Mouse (Mus musculus): ENCODE measurements around the gene Sema7a. TPM values are rescaled to one million over a fixed set of nuclear protein-coding genes. Genes with fewer than 3 reads are reported as not detected.

Gene Sema7a
- total RNA-seq, 2 experiments from 2014 or later: 7.5 to 22.3 TPM

GRCm38 (mm10) chr9:58011027-58011426, 71.1 kb downstream of the Sema7a start:
- DNase-seq: peak; percentile 78 to 82

- peak in 1 of 2 experiments; percentile 64 for DNase-seq
Observed at GRCm38 (mm10) chr9:58011552-58011951, 71.6 kb downstream of the Sema7a start.

Other genes starting within 250 kb of the Sema7a start
- 1 to 10 TPM; 8.5 to 9.9 TPM for gene Edc3, start 231.6 kb upstream of the Sema7a start, total RNA-seq (2021)
- 10 to 100 TPM; 60.4 to 72.2 TPM for gene Clk3, start 174.3 kb upstream of the Sema7a start, total RNA-seq (2021)
- gene Arid3b, start 103.3 kb upstream of the Sema7a start, total RNA-seq (2021): 1 to 10 TPM; 3.8 to 6.7 TPM
- 10 to 100 TPM; 68.5 to 87.0 TPM for gene Ubl7, start 29.1 kb upstream of the Sema7a start, total RNA-seq (2021)
- gene Cyp11a1, start 66.3 kb downstream of the Sema7a start, total RNA-seq (2021): 1,000 to 10,000 TPM; 6,616 to 8,202 TPM
- gene Stra6, start 123.7 kb downstream of the Sema7a start, total RNA-seq (2021): 1 to 10 TPM; 1.2 to 2.1 TPM
- under 1 TPM in 1 of 2 experiments, not detected in 1; 0.99 TPM for gene Ccdc33, start 178.7 kb downstream of the Sema7a start, total RNA-seq (2021)

Data from adrenal gland, postnatal 36 days (tissue).